Mouse (Mus musculus): ENCODE measurements around the gene Grin3b.
A peak's percentile ranks its signal among the peaks of the same experiment; 100 is the strongest.

Gene Grin3b

DNA sequence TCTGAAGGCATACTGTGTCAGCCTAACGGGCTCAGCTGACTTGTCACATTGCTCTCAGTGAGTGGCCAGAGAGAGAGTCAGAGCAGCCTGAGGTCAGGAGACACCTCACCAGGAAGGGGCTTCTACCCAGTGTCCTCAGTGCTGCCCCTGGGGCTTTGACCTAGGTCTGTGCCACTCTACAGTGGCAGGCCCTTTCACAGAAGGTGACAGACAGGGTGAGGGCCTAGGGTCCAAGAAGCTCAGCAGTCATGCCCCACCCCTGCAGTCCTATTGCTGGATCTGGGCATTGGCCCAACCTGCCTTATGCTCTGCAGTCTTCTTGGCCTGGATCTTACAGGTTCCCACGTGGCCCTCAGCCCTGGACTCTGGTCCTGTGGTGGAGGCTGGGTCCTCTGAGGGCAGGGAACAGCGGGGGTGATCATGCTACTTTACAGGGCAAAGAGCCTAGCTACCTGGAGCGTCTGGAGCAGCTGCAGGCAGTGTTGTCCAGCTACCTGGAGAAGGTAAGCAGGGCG, 3.6 kb upstream of the Grin3b start:
- no peak for DNase-seq (ENCODE audit: low spot score in 2 of 2)

DNA sequence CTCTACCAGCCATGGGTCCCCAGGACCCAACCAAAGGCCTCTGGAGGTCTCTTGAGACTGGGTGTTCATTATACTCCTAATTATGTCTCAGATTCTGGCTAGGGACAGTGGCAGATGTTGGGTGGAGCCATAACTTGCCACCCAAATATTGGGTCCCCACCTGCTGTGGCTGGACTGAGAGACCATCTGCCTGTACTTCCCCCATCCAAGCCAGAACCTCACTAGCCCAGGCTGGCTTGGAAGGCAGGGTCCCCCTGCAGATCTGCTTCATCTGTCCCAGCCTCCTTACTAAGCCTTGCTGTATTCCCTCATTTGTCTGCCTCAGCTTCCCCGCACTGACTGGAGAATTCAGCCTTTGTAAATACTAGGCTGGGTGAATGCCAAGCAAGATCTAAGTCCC, 2.3 kb upstream of the Grin3b start:
- DNase-seq (ENCODE audit: low spot score in 2 of 2) = no peak

DNA sequence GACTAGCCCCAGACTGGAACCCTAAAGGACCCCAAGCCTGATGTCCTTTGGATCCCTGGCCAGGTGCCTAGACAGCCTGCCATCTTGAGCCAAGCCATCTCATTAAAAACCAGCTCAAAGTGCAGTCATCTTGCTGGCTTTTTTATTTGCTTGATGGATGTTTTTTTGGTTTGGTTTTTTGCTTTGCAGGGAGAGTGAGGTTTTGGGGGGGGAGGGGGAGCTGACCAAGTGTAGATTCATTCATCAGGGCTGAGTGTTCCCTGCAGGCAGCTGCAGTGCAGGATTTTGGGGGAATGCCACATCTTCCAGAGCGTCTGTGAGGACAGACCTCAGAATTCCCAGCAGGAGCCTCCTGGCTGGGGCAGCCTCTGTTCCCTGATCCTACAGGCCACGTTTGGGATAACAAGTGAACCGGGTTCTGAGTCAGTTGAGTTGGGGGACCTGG, 1.4 kb upstream of the Grin3b start:
- DNase-seq (ENCODE audit: low spot score in 2 of 2) = no peak

DNA sequence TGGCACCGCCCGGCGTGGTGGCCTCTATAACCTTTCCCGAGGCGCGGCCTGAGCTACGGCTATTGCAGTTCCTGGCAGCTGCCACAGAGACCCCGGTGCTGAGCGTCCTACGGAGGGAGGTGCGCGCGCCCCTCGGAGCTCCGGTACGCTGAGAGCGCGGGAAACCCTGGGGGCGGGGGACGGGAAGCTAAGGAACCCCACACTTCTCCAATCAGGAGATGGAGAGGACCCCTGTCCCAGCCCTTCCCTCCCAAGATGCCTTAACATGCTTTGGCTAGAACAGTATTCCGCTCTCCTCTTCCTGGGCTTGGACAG, 625 bp downstream of the Grin3b start:
- DNase-seq (ENCODE audit: low spot score in 2 of 2) = no peak

DNA sequence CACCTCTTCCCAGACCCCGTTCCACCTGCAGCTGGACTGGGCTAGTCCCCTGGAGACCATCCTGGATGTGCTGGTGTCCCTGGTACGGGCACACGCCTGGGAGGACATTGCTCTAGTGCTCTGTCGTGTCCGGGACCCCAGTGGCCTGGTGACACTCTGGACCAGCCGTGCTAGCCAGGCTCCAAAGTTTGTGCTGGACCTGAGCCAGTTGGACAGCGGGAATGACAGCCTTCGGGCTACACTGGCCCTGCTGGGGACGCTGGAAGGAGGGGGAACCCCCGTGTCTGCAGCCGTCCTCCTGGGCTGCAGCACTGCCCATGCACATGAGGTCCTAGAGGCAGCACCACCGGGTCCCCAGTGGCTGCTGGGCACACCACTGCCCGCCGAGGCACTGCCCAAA, 2.3 kb downstream of the Grin3b start:
- DNase-seq (ENCODE audit: low spot score in 2 of 2) = no peak

DNA sequence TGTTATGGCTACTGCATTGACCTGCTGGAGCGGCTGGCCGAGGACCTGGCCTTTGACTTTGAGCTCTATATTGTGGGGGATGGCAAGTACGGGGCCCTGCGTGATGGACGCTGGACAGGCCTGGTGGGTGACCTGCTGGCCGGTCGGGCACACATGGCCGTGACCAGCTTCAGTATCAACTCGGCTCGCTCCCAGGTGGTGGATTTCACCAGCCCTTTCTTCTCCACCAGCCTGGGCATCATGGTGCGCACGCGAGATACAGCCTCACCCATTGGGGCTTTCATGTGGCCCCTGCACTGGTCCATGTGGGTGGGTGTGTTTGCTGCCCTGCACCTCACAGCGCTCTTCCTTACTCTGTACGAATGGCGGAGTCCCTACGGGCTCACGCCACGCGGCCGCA, 3.6 kb downstream of the Grin3b start:
- DNase-seq (ENCODE audit: low spot score in 2 of 2) = no peak

DNA sequence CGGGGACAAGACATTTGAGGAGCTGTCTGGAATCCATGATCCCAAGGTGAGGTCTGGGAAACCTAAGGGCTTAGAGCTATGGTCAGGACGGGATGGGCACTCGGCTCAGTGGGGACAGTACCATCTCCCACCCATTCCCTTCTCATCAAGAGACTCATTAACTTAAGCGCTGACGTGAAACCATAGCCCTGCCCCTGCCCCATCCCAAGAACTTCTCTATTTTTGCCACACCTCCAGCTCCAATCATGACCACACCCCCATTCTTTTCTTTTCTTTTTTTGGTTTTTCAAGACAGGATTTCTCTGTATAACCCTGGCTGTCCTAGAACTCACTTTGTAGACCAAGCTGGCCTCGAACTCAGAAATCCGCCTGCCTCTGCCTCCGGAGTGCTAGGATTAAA, 4.2 kb downstream of the Grin3b start:
- DNase-seq (ENCODE audit: low spot score in 2 of 2) = no peak

DNA sequence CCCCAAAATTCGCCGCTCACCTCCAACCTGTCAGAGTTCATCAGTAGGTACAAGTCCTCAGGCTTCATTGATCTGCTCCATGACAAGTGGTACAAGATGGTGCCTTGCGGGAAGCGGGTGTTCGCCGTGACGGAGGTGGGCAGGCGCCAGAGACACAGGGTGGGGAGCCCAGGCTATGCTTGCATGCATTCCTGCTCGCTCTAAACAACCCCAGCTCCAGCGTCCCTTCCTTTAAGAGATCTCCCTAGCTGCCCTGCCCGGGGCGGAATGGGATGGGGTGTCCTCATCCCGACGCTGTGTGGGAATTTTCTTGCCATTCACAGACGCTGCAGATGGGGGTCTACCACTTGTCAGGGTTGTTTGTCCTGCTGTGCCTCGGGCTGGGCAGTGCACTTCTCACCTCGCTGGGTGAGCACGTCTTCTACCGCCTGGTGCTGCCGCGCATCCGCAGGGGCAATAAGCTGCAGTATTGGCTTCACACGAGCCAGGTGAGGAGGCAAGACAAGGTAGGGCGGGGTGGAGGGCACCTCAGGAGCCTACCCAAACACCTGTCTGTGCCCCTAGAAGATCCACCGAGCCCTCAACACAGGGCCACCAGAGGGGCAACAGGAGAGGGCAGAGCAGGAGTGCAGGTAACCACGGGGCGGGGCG, 5.7 kb downstream of the Grin3b start:
- DNase-seq (ENCODE audit: low spot score in 2 of 2) = no peak

DNA sequence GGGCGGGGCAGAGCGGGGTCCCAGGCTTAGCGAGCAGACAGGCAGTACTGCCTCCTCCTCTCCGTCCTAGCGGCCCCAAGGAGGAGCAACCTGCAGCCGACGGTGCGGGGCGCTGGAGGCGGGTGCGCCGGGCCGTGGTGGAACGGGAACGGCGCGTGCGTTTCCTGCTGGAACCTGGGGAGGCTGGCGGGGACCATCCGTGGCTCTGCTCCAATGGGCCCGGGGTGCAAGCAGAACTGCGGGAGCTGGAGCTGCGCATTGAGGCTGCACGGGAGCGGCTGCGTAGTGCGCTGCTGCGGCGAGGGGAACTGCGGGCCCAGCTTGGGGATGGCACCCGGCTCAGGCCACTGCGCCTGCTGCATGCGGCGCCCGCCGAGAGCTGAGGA, 6.2 kb downstream of the Grin3b start:
- DNase-seq (ENCODE audit: low spot score in 2 of 2) = no peak

DNA sequence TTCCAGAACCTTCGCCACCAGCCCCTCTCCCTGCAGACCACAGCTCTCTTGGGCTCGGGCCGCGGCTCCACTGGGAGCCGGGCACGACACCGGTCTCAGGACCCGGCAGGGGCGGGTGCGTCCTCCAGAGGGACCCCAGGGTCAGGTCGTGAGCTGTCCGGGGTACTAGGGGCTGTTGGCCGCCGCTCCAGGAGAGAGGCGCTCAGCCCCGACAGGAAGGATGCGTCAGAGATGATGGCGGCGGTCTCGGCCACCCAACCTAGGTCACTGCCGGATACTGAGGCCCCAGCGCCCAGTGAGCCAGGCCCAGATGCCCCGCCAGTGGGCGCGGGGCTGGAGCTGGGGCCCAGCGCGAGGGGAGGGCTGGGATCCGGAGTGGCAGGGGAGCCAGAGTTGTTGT, 6.8 kb downstream of the Grin3b start:
- DNase-seq (ENCODE audit: low spot score in 2 of 2) = no peak

DNA sequence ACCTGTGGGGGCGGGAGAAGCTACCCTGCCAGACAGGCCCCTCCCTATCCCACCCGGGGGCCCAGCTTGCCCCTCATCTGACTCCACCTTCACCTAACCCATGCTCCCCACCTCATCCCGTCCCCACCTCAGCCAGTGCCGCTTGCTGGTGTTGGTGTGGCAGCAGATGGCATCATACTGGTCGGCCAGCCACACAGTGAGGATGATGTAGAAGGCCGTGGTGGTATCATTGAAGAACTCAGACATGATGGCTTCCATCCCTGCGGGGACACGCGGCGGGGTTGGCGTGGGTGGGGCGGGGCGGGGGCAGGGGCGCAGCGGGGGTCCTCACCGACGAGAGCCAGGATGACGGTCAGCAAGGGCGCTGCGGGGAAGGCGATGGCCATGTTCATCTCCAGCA, 7.5 kb downstream of the Grin3b start:
- DNase-seq (ENCODE audit: low spot score in 2 of 2) = no peak

DNA sequence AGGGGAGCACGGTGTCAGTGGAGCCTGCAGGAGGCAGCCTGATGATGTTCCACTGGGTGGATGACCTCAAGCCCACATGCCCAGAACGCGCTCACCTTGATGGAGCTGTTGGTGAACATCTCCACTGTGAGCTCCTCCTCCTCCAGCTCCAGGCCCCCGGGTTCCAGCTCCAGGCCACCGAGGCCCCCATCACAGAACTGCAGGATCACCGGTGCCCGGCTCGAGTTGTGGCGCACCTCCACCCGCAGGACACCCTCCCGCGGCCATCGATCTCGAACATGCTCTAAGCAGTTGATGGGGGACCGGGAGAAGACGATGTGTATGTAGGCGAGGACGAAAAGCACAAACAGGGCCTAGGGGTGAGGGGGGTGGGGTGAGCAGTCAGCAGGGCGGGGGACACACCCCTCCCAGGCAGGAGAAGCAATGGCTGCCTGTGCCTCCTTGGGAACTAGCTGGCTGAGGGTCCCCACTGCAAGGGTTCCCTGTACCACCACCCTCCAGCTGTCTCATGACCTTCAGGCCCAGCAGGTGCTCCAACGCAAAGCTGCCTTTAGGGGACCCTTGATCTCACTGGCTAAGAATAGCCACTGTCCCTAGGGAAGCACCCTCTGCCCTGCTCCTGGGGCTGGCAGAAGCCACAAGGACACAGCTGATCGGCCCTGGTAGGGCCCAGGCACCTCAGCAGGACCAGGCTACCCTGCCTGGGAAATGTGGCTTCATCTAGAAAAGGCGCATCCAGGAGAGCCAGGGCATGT, 9.1 kb downstream of the Grin3b start:
- no peak for DNase-seq (ENCODE audit: low spot score in 2 of 2)

DNA sequence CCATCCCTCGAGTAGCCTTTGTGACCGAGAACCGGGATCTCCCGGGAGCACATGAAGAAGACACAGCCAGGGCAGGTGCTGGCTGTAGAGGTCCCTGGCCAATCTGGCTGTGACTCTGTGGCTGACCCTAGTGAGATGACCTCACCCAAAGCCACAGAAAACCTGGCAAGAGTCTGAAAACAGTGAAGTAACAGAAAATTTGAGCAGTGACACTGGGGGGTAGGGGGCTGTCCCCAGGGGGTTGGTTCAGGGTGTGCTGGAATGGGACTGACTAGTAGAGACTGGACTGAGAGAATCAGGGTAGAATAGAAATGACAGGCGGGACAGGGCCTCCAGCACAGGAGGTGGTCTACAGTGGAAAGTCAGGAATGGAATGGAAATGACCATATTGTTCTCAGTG, 12.7 kb downstream of the Grin3b start:
- no peak for DNase-seq (ENCODE audit: low spot score in 2 of 2)

DNA sequence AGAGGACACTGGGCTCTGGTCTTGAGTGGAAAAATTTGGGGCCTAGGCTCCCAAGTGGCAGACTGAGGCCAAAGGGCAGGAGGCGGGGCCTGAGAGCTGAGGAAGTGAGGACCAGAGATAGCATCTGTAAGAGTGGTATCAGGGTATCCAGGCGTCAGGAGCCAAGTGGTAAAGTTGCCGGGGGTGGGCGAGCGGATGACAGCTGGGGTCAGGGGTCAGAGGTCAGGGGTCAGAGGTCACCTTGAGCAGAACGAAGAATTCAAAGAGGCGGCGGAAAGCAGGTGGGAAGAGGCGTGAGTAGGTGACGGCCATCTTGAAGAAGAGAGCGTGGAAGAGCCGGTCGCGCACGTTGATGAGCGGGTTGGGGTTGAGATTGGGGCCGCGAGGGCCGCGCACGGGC, 13.2 kb downstream of the Grin3b start:
- peak; percentile 49 to 55 for DNase-seq (ENCODE audit: low spot score in 2 of 2)

DNA sequence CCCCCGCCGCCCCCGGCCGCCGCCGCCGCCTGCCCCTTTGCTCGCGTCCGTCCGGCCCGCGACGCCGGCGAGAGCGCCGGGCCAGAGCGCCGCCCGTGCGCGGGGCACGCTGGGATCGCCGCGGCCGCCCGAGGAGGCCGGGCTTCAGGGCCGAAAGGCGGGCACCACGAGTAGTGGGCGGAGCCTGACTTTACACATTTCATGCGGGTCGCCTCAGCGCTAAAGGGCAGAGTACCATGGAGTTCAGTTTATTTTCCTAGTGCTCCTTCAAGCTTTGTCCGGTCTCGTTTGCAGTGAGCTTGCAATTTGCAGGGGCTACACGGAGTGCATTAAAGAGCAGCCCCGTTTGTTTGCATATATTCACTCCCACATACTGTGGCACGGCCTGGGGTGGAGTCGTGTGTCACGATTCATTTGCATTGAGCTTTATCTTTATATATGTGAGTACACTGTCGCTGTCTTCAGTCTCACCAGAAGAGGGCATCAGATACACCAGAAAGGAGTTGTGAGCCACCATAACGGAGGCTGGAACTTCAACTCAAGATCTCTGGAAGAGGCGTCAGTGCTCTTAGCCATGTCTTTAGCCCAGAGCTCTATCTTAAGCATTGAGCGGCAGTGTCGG, 13.8 kb downstream of the Grin3b start, which contains the start of gene Tmem259:
Tmem259 (minus strand) TSS at position 136 of the 622 bp plus-strand sequence.
- peak; percentile 86 to 88 for DNase-seq (ENCODE audit: low spot score in 2 of 2)

DNA sequence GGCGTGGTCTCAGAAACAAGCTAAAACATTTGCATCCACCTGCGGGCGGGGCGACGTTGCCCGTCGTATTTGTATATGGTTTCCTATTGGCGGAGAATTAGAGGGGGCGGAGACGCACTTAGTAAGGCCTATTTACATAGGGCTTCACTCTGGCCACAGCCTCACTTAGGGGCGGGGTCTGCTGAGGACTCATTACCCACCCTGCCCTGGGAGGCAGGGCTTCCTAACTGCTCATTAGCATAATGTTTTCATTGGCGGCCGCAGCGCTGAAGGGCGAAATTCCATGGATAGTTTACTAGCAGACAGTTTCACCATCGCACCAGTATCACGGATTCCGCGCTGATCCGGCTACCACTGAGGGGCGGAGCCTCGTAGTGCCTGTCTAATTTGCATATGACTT, 14.4 kb downstream of the Grin3b start:
- DNase-seq (ENCODE audit: low spot score in 2 of 2) = peak; percentile 95 to 98

DNA sequence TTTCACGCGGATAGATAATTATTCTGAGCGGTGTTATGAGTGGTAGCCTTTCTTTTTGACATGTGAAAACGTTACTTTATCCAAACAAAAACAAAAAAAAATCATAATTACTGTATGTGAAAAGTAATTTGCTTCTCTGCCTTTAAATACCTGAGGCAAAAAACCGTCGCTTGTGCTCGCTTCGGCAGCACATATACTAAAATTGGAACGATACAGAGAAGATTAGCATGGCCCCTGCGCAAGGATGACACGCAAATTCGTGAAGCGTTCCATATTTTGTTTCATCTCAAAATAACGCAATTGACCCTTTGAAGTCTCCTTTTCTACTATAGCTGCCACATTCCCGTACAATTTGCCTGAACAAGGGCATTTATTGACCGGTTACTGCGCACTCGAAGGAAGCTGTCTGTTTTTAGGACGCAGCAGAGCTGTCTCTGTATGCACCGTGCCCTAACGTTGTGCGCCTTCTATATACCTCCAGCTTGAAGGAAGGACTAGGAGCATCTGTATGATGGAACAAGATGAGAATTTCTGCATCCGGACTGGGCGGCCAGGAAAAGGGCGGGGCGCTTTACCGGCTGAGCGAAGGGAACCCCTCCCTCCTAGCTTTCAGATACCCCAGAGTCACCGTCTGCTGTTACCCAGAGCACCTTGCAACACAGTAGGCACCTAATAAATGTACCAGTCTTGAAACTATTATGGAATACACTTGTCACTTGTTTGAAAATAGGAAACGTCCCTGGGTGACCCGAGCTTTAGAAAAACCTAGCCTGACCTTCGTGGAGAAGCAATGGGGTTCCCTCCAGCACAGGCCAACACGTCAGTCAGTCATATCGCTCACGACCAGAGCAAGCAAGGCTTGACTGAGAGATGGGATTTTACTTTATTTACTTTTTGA, 15.1 kb downstream of the Grin3b start:
- DNase-seq (ENCODE audit: low spot score in 2 of 2) = peak; percentile 72 to 78

DNA sequence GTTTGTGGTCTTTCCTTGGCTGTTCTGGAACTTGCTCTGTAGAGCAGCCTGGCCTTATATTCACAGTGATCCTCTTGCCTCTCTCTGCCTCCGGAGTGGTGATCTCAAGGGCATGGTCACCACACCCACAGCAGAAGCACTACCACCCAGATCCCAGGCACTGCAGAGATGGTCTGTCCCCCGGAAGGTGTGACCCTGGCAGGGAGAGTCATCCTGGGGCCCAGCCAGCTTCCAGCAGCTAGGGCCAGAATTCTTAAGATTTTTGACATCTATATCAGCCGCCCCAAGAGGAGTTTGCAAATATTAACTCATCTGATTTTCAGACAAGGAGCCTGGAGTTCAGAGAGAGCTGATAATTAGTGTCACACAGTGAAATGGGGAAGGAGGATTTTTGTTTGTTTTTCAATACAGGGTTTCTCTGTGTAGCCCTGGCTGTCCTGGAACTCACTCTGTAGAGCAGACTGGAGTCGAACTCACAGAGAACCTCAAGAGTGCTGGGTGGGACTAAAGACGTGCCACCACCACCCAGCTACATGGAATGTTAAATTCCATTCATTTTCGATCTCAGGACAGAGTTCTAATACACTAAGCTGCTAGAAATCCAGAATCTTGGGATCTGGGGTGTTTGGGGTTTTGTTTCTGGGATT, 15.8 kb downstream of the Grin3b start:
- no peak for DNase-seq (ENCODE audit: low spot score in 2 of 2)

DNA sequence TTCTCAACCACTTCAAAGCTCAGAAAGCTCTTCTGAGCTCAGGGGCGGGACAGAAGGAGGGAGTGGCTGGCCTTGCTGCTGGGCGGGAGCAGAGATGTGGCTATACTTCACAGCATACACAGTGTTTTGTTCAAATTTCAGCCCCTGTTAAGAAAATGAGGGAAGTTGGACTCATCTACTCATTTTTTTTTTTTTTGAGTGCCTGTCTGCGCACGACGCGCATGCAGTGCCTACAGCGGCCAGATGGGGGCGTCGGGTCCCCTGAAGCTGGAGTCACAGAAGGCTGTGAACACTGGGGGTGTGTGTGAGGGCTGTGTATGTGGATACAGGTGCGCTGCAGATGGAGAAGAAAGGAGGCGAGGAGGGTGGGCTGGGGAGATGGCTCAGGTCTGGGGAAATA, 16.4 kb downstream of the Grin3b start:
- peak; percentile 75 to 83 for DNase-seq (ENCODE audit: low spot score in 2 of 2)

DNA sequence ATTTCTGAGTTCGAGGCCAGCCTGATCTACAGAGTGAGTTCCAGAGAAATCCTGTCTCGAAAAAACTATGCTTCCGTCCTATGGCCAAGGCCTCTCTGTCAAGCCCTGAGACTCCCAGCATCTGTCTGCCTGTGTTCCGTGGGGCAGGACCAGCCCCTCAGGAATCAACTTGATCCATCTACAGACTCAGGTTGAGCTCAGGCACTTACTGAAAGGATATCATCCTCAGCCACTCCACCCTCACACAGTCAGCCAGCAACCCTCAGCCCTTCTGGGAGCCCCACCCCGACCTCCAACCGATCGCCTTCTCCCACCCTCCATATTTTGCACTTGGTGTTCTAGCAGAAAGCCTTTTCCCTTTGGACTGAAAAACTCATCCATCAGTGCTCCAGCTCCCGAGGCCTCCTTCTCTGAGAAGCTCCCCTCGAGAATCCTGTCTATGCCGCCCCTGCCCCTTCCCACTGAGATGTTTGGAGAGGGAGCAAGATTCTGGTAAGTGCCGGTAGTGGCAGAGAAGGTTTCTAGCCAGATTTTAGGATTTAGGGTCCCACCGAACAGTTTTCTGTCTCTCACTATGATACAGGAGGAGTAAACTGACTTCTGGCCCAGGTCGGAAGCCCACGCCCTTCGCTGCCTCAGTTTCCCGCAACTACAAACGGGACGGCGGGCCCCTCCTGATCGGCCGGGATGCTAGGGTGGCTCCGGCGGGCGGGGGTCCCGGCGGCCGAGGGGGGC, 17.4 kb downstream of the Grin3b start:
- DNase-seq (ENCODE audit: low spot score in 2 of 2) = no peak

Measured in frontal cortex, postnatal 36 days (tissue).